Mouse (Mus musculus): ENCODE measurements at regions not wholly inside any gene's neighbourhood (a gene's known extent, or its start where the extent isn't known, plus 50 kb on each side); places are given as distances from the start of the nearest gene placed in this dataset.
"Not testable (repeated sequence)": the region's sequence is repeated elsewhere in the genome, so short reads cannot be mapped to it uniquely, and the experiment has no call there.

DNA sequence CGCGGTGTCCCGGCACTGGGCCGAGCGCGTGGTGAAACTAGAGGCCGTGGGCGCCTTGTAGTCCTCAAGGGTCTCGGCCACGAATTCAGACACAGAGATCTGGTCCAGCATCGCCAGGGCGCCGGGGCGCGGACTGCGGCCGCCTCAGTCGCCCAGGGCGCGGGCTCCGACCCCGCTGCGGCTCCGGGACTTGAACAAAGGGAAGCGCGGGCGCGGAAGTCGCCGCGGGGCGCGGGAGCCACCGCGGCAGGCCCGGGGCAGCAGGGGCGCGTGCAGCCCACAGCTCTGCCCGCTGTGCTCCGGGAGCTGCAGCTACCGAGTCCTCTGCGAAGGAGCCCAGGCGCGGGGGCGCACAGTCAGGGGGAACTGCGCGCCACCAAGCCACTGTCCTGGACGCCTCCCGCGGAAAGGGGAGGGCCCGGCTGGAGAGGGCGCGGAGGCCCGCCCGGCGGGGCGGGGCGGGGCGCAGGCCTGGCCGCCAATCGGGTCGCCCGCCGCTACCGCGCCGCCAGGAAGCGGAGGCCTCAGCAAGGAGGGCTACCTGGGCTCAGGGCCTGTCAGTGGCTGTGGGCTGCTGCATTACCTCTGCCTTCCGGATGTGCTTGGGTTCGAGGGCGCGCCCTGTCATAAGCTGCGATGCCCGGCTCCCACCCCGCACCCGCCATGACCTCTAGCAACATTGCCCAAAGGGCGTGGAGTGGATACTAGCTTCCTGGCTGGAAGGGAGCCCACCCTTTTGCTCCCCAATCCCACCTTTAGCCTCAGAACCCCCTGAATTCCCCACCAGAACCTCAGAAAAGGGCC, 155.2 kb upstream of the 9030624G23Rik start:
- peak; percentile 3 to 16 for DNase-seq
- intact Hi-C loops (cut with DNase I), result not testable (repeated sequence)

Measured in heart, postnatal 36 days (tissue).